Mouse (Mus musculus): Measurements from ENCODE around the gene Asna1.

DNA sequence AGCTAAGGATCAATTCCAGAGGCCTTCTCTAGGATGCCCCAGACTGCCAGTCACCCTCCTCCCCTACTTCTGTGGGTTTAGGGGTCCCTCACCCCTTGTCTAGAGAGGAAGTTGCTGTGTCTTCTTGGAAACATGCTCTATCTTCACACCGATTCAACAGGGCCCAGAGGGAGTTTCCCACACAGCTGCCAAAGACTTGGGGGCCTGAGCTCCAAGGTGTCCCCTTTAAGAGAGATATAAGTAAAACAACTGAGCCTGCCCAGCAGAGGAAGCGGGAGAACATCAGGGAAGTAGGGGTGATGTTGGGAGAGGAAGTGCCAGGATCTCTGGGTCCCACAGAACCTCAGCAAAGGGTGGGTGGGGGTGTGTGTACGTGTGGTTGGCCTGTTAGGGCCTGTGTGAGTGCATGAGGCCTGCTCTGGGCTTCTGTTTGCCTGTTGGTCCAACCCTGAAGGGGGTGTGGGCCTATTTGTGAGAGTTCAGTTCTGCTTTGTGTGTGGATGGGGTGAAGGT lies 42.5 kb downstream of the Asna1 start:
- no peak for TF ChIP-seq POLR2A (IDR thresholded peaks at IDR 0.05; ENCODE audit: insufficient read depth, low read depth, low read length)
- no peak for TF ChIP-seq EP300 (IDR thresholded peaks at IDR 0.05; ENCODE audit: insufficient read depth, low read depth, low read length)
- TF ChIP-seq CTCF (IDR thresholded peaks at IDR 0.05): no peak
